Mouse (Mus musculus): ENCODE measurements at regions not wholly inside any gene's neighbourhood (a gene's known extent, or its start where the extent isn't known, plus 50 kb on each side); places are given as distances from the start of the nearest gene placed in this dataset.

DNA sequence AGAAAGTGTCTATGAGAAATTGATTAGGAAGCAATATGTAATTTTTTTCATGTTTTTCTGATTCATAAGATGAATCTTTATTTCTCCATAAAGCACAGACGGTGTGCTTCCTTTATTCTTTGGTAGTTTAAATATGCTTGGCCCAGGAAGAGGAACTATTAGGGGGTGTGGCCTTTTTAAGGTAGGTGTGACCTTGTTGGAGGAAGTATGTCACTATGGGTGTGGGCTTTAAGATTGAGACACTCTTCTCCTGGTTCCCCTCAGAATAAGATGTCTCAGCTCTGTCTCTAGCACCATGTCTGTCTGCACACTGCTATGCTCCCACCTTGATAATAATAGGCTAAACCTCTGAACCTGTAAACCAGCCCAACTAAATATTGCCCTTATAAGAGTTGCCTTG is 54.8 kb upstream of the Ccdc88a start:
- Histone ChIP-seq H3K27ac (ENCODE audit: low read depth, low read length) (no peak overlapping the region), H3K4me1 (ENCODE audit: control insufficient read depth, insufficient read depth, low read length) (no peaks in the 10 kb centered on the region), H3K4me2 (ENCODE audit: low read length) (no peak overlapping the region), H3K36me3 (ENCODE audit: control insufficient read depth, insufficient read depth, low read length) (no peaks in the 10 kb centered on the region), H3K9me3 (replicated peaks; ENCODE audit: control insufficient read depth, low read length) (no peaks in the 10 kb centered on the region), H3K4me3 (ENCODE audit: low read depth, low read length) (no peak overlapping the region), H3K9ac (ENCODE audit: low read length) (no peak overlapping the region), H3K27me3 (replicated peaks; ENCODE audit: control insufficient read depth, insufficient read depth, low read length) (no peaks in the 10 kb centered on the region)
- WGBS, result 89% methylated on average over 1 of the region's 1 CpGs
- ATAC-seq, result no peak
- no peak for DNase-seq (ENCODE audit: low spot score)

DNA sequence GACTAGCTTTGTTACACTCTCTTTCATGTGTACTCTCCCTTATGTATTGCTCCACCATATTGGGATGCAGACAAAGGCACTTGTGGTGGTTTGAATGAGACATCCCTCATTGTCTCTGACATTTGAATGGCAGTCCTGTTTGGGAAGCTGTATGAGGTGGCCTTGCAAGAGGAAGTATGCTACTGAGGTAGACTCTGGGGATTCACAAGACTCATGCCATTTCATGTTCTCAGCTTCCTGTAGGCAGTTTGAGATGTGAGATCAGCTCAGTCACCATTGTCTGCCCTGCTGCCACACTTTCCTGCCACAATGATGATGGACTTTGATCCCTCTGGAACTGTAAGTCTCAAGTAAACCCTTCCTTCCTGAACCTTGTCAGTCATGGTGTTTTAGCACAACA is 62.9 kb upstream of the Ccdc88a start:
- Histone ChIP-seq H3K27me3 (replicated peaks; ENCODE audit: control insufficient read depth, insufficient read depth, low read length) (no peaks in the 10 kb centered on the region), H3K4me3 (ENCODE audit: low read depth, low read length) (no peak overlapping the region), H3K9me3 (replicated peaks; ENCODE audit: control insufficient read depth, low read length) (no peaks in the 10 kb centered on the region), H3K27ac (ENCODE audit: low read depth, low read length) (no peak overlapping the region), H3K36me3 (ENCODE audit: control insufficient read depth, insufficient read depth, low read length) (no peaks in the 10 kb centered on the region), H3K4me2 (ENCODE audit: low read length) (no peak overlapping the region), H3K4me1 (ENCODE audit: control insufficient read depth, insufficient read depth, low read length) (no peaks in the 10 kb centered on the region), H3K9ac (ENCODE audit: low read length) (no peak overlapping the region)
- ATAC-seq (no peak), DNase-seq (ENCODE audit: low spot score) (no peak)

- Histone ChIP-seq H3K36me3 (ENCODE audit: control insufficient read depth, insufficient read depth, low read length) (no peaks in the 10 kb centered on the region), H3K4me1 (ENCODE audit: control insufficient read depth, insufficient read depth, low read length) (no peaks in the 10 kb centered on the region), H3K9ac (ENCODE audit: low read length) (no peak overlapping the region), H3K4me2 (ENCODE audit: low read length) (no peak overlapping the region), H3K4me3 (ENCODE audit: low read depth, low read length) (no peak overlapping the region), H3K27me3 (replicated peaks; ENCODE audit: control insufficient read depth, insufficient read depth, low read length) (no peaks in the 10 kb centered on the region), H3K27ac (ENCODE audit: low read depth, low read length) (no peak overlapping the region), H3K9me3 (replicated peaks; ENCODE audit: control insufficient read depth, low read length) (no peaks in the 10 kb centered on the region)
- 88% methylated on average over 4 of the region's 4 CpGs for WGBS
- DNase-seq (ENCODE audit: low spot score) (no peak), ATAC-seq (no peak)
Observed at GRCm38 (mm10) chr11:29308024-29308598, 60.9 kb upstream of the Cfap36 start.

DNA sequence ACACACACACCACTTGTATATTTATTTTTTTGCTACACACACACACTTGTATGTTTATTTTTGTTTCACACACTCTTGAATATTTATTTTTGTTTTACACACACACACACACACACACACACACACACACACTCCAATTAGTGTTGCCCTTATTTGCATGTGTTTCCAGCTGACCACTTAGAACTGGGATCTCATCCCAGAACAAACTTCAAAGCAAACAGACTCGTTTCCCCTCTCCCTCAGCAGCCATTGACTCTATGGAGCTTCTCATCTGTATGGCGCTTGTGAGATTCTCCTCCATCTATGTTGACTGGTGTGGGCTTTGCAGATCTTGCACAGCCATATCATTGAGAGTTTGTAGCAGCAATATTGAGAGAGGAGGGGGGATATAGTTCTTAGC is 53.3 kb upstream of the Cfap36 start:
- Histone ChIP-seq H3K4me2 (ENCODE audit: low read length) (no peak overlapping the region), H3K9ac (ENCODE audit: low read length) (no peak overlapping the region), H3K36me3 (ENCODE audit: control insufficient read depth, insufficient read depth, low read length) (no peaks in the 10 kb centered on the region), H3K27ac (ENCODE audit: low read depth, low read length) (no peak overlapping the region), H3K27me3 (replicated peaks; ENCODE audit: control insufficient read depth, insufficient read depth, low read length) (no peaks in the 10 kb centered on the region), H3K9me3 (replicated peaks; ENCODE audit: control insufficient read depth, low read length) (no peaks in the 10 kb centered on the region), H3K4me3 (ENCODE audit: low read depth, low read length) (no peak overlapping the region), H3K4me1 (ENCODE audit: control insufficient read depth, insufficient read depth, low read length) (peaks cover 3% of the 10 kb centered on the region; the same call in 1 of the 2 replicates)
- 30% methylated on average over 2 of the region's 2 CpGs for WGBS
- ATAC-seq, result peak; percentile 54; the same call in 1 of the 2 replicates
- peak; percentile 37 for DNase-seq (ENCODE audit: low spot score)
